ENCODE assay signal across 8 mouse cellular contexts in genomic region chr2:26123079-26123648, GRCm38 (mm10). TPM values are rescaled to one million over a fixed set of nuclear protein-coding genes. Genes with fewer than 3 reads are reported as not detected.
DNase-seq lines count a peak whose midpoint lies in the region; ATAC-seq and TF ChIP-seq lines count a peak whose summit lies in the region.

Gene Nacc2 (minus strand): TSS chr2:26123220.

- H3K4me2 ChIP-seq in forebrain, embryonic 14.5 days (ENCODE audit: low read length): peak within 1 kb of the TSS; percentile 96
- H3K4me2 ChIP-seq in hindbrain, embryonic 11.5 days (replicated peaks; ENCODE audit: low read depth, low read length): peak within 1 kb of the TSS; percentile 99
- H3K4me2 ChIP-seq in limb, embryonic 14.5 days (replicated peaks; ENCODE audit: low read depth, low read length, severe bottlenecking): peak within 1 kb of the TSS; percentile 95
- peak within 1 kb of the TSS; percentile 98 for H3K4me2 ChIP-seq in stomach, embryonic 15.5 days

- 0 out of 2 replicates have a peak, but pooled peaks cover 10% of the 10 kb centered on the region for H3K4me1 ChIP-seq in forebrain, embryonic 14.5 days (ENCODE audit: control insufficient read depth, insufficient read depth, low read length)
- peaks cover 7% of the 10 kb centered on the region for H3K4me1 ChIP-seq in hindbrain, embryonic 11.5 days (replicated peaks; ENCODE audit: control insufficient read depth, insufficient read depth, low read length)
- peaks cover 13% of the 10 kb centered on the region for H3K4me1 ChIP-seq in limb, embryonic 14.5 days (ENCODE audit: control insufficient read depth, insufficient read depth, low read length)
- peaks cover 27% of the 10 kb centered on the region for H3K4me1 ChIP-seq in stomach, embryonic 15.5 days

- H3K4me3 ChIP-seq in forebrain, embryonic 14.5 days (ENCODE audit: low read depth, low read length): peak within 1 kb of the TSS; percentile 70
- H3K4me3 ChIP-seq in hindbrain, embryonic 11.5 days (ENCODE audit: low read depth, low read length): peak within 1 kb of the TSS; percentile 72
- peak within 1 kb of the TSS; percentile 72 for H3K4me3 ChIP-seq in limb, embryonic 14.5 days (replicated peaks; ENCODE audit: low read length)
- peak within 1 kb of the TSS; percentile 74 for H3K4me3 ChIP-seq in stomach, embryonic 15.5 days (replicated peaks)

- in situ Hi-C loops in Patski (cut with MboI; ENCODE audit: low pct_unique_long_range_greater_than_20kb): no loop called here

- ATAC-seq in Patski: no peak
- ATAC-seq in forebrain, embryonic 14.5 days: no peak
- ATAC-seq in hindbrain, embryonic 11.5 days (ENCODE audit: low FRiP score): no peak
- ATAC-seq in limb, embryonic 14.5 days (ENCODE audit: low FRiP score, low read depth): no peak
- 0 out of 2 replicates have a peak, but pooled peaks have one; percentile 5 for ATAC-seq in stomach, embryonic 15.5 days (ENCODE audit: insufficient read depth, low FRiP score, low read depth)

- no peak within 1 kb of the TSS for H3K27ac ChIP-seq in forebrain, embryonic 14.5 days (ENCODE audit: low read depth, low read length)
- no peak within 1 kb of the TSS for H3K27ac ChIP-seq in hindbrain, embryonic 11.5 days (ENCODE audit: low read depth, low read length)
- H3K27ac ChIP-seq in limb, embryonic 14.5 days (replicated peaks; ENCODE audit: low read depth, low read length): no peak within 1 kb of the TSS
- H3K27ac ChIP-seq in stomach, embryonic 15.5 days: peak within 1 kb of the TSS; percentile 48

- TF ChIP-seq CTCF in Patski (IDR thresholded peaks at IDR 0.05): no peak

- POLR2A ChIA-PET in Patski (lab: Charles Lee): interaction anchor here (1.2 kb wide), 1 partner anchor 10 kb away, joined by 5 read pairs; no protein-coding TSS in a partner anchor

- no peak for TF ChIP-seq POLR2A in limb, embryonic 14.5 days (IDR thresholded peaks at IDR 0.05; ENCODE audit: borderline replicate concordance, extremely low read depth, insufficient read depth, insufficient read length)

- H3K27me3 ChIP-seq in Patski: no peaks in the 10 kb centered on the region
- H3K27me3 ChIP-seq in forebrain, embryonic 14.5 days (replicated peaks; ENCODE audit: control insufficient read depth, insufficient read depth, low read length): peaks cover 26% of the 10 kb centered on the region
- peaks cover 38% of the 10 kb centered on the region for H3K27me3 ChIP-seq in hindbrain, embryonic 11.5 days (ENCODE audit: control insufficient read depth, insufficient read depth, low read length)
- H3K27me3 ChIP-seq in limb, embryonic 14.5 days (ENCODE audit: control insufficient read depth, insufficient read depth, low read length): peaks cover 18% of the 10 kb centered on the region; the same call in 1 of the 2 replicates
- no peaks in the 10 kb centered on the region; the same call in 1 of the 2 replicates for H3K27me3 ChIP-seq in stomach, embryonic 15.5 days (replicated peaks)

- H3K9ac ChIP-seq in forebrain, embryonic 14.5 days (ENCODE audit: low read length): peak within 1 kb of the TSS; percentile 65
- peak within 1 kb of the TSS; percentile 59 for H3K9ac ChIP-seq in hindbrain, embryonic 11.5 days (ENCODE audit: low read depth, low read length)
- H3K9ac ChIP-seq in limb, embryonic 14.5 days (ENCODE audit: low read depth, low read length, severe bottlenecking): peak within 1 kb of the TSS; percentile 72
- H3K9ac ChIP-seq in stomach, embryonic 15.5 days: peak within 1 kb of the TSS; percentile 84

- WGBS in forebrain, embryonic 14.5 days: 29% methylated on average over 9 of the region's 9 CpGs
- WGBS in hindbrain, embryonic 11.5 days: 24% methylated on average over 9 of the region's 9 CpGs
- WGBS in limb, embryonic 14.5 days: 20% methylated on average over 9 of the region's 9 CpGs
- WGBS in stomach, embryonic 15.5 days: 27% methylated on average over 9 of the region's 9 CpGs

- no peaks in the 10 kb centered on the region for H3K9me3 ChIP-seq in forebrain, embryonic 14.5 days (replicated peaks; ENCODE audit: control insufficient read depth, low read length)
- no peaks in the 10 kb centered on the region for H3K9me3 ChIP-seq in hindbrain, embryonic 11.5 days (ENCODE audit: control insufficient read depth, low read length)
- H3K9me3 ChIP-seq in limb, embryonic 14.5 days (ENCODE audit: control insufficient read depth, low read length): no peaks in the 10 kb centered on the region
- no peaks in the 10 kb centered on the region for H3K9me3 ChIP-seq in stomach, embryonic 15.5 days

- peak; percentile 73 for DNase-seq in cerebellum, adult 9-11 months
- no peak for DNase-seq in cerebellum, postnatal 4 days (ENCODE audit: low spot score in 2 of 2)
- no peak for DNase-seq in Patski (ENCODE audit: low read depth, low spot score)
- DNase-seq in forebrain, embryonic 14.5 days (ENCODE audit: low spot score): no peak
- DNase-seq in hindbrain, embryonic 11.5 days (ENCODE audit: low spot score): no peak
- no peak for DNase-seq in limb, embryonic 14.5 days (ENCODE audit: low spot score)
- DNase-seq in urinary bladder, adult 18-20 months (ENCODE audit: low spot score in 2 of 2): no peak

- CTCF ChIA-PET in Patski (lab: Charles Lee): no interaction called here

- no peaks in the 10 kb centered on the region for H3K36me3 ChIP-seq in forebrain, embryonic 14.5 days (ENCODE audit: control insufficient read depth, insufficient read depth, low read length)
- no peaks in the 10 kb centered on the region for H3K36me3 ChIP-seq in hindbrain, embryonic 11.5 days (ENCODE audit: control insufficient read depth, insufficient read depth, low read length)
- no peaks in the 10 kb centered on the region for H3K36me3 ChIP-seq in limb, embryonic 14.5 days (ENCODE audit: control insufficient read depth, insufficient read depth, low read length)
- H3K36me3 ChIP-seq in stomach, embryonic 15.5 days: no peaks in the 10 kb centered on the region

RNA-seq across cellular contexts. Expression of gene Nacc2, which starts in this region (rescaled TPM):
- polyA plus RNA-seq in Patski (2021): 37.0 TPM
- 6.1 and 11.8 TPM in 2 replicates for polyA plus RNA-seq in forebrain, embryonic 14.5 days (2014; fragmentation: Nextera tagmentation; extraction: Ambion mirVana)
- 5.7 and 7.2 TPM in 2 replicates for polyA plus RNA-seq in hindbrain, embryonic 11.5 days (2014; fragmentation: Nextera tagmentation; extraction: Ambion mirVana)
- 6.4 and 11.8 TPM in 2 replicates for polyA plus RNA-seq in limb, embryonic 14.5 days (2012; rRNA removed)
- 5.0 and 5.3 TPM in 2 replicates for polyA plus RNA-seq in limb, embryonic 14.5 days (2014; fragmentation: Nextera tagmentation; extraction: Ambion mirVana)
- polyA plus RNA-seq in stomach, embryonic 15.5 days (2015; fragmentation: Nextera tagmentation; extraction: Ambion mirVana): 14.1 and 16.5 TPM in 2 replicates
